Mouse (Mus musculus): ENCODE results near the gene Adarb1. TPM values are rescaled to one million over a fixed set of nuclear protein-coding genes. Genes with fewer than 3 reads are reported as not detected.
A peak's percentile ranks its signal among the peaks of the same experiment; 100 is the strongest.

Adarb1 gene
- polyA plus RNA-seq, 1 experiment, result 6.2 TPM

DNA sequence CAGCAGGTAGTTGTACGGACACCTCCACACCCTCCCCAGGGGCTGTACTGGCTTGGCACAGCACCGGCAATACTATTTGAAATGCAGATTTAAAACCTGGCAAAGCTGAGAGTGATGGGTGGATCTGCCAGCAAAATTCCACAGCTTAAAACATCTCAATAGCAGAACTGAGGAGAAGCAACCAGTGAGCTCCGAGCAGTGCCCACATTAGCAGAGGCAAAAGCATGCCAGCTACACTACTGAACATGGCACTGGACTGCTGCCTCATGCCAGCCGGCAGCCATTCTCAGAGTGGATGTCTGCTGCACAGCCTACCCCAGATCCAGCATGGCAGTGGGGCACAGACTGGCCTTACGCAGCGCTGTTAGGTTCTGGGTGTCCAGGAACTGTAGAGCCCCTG is 93.4 kb downstream of the Adarb1 start:
- no peaks in the 10 kb centered on the region for H3K27me3 ChIP-seq (replicated peaks; ENCODE audit: control insufficient read depth, insufficient read depth, low read length)
- H3K4me3 ChIP-seq (ENCODE audit: insufficient read depth, low read depth, low read length), result no peak overlapping the region
- DNase-seq, result no peak
- 83% methylated on average over 6 of the region's 6 CpGs for WGBS
- TF ChIP-seq CTCF (conservative IDR thresholded peaks at IDR 0.05; ENCODE audit: insufficient read depth, insufficient read length, low read depth, low read length) (no peak), POLR2A (IDR thresholded peaks at IDR 0.05; ENCODE audit: low read depth, low read length) (no peak)
- H3K27ac ChIP-seq (ENCODE audit: insufficient read depth, low read depth, low read length), result no peak overlapping the region
- H3K4me1 ChIP-seq (ENCODE audit: control insufficient read depth, insufficient read depth, low read length), result no peaks in the 10 kb centered on the region
- H3K36me3 ChIP-seq (ENCODE audit: control insufficient read depth, insufficient read depth, low read length), result no peaks in the 10 kb centered on the region

DNA sequence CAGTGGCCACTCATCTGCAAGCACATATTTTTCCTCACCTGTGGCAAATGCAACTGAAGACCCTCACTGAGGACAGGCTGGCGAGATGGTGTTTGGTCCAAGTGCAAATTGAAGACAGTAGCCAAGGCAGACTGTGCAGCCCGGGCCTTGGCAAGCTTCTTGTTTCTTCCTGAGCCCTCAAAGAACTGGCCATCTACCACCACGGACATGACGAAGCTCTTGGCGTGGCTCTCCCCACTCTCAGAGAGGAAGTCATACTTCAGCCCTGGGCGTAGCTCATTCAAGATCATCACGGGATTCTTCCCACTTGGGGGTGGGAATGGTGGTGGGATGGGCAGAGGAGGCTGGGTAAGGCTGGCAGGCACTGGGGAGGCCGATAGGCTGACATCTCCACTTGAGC is 96.5 kb downstream of the Adarb1 start:
- TF ChIP-seq CTCF (conservative IDR thresholded peaks at IDR 0.05; ENCODE audit: insufficient read depth, insufficient read length, low read depth, low read length), result no peak
- TF ChIP-seq POLR2A (IDR thresholded peaks at IDR 0.05; ENCODE audit: low read depth, low read length), result no peak
- Histone ChIP-seq H3K27ac (ENCODE audit: insufficient read depth, low read depth, low read length) (no peak overlapping the region), H3K4me1 (ENCODE audit: control insufficient read depth, insufficient read depth, low read length) (no peaks in the 10 kb centered on the region), H3K36me3 (ENCODE audit: control insufficient read depth, insufficient read depth, low read length) (no peaks in the 10 kb centered on the region), H3K27me3 (replicated peaks; ENCODE audit: control insufficient read depth, insufficient read depth, low read length) (no peaks in the 10 kb centered on the region), H3K4me3 (ENCODE audit: insufficient read depth, low read depth, low read length) (no peak overlapping the region)
- 83% methylated on average over 8 of the region's 8 CpGs for WGBS
- peak; percentile 27 for DNase-seq

- H3K4me1 ChIP-seq (ENCODE audit: control insufficient read depth, insufficient read depth, low read length), result no peaks in the 10 kb centered on the region
- no peak overlapping the region for H3K27ac ChIP-seq (ENCODE audit: insufficient read depth, low read depth, low read length)
- WGBS, result 69% methylated on average over 1 of the region's 1 CpGs
- H3K27me3 ChIP-seq (replicated peaks; ENCODE audit: control insufficient read depth, insufficient read depth, low read length), result no peaks in the 10 kb centered on the region
- no peaks in the 10 kb centered on the region for H3K36me3 ChIP-seq (ENCODE audit: control insufficient read depth, insufficient read depth, low read length)
- no peak overlapping the region for H3K4me3 ChIP-seq (ENCODE audit: insufficient read depth, low read depth, low read length)
- no peak for DNase-seq
- TF ChIP-seq POLR2A (IDR thresholded peaks at IDR 0.05; ENCODE audit: low read depth, low read length) (no peak), CTCF (conservative IDR thresholded peaks at IDR 0.05; ENCODE audit: insufficient read depth, insufficient read length, low read depth, low read length) (no peak)
Observed at GRCm38 (mm10) chr10:77321001-77321400, 97.1 kb downstream of the Adarb1 start.

GRCm38 (mm10) chr10:77315682-77316081 is 102.4 kb downstream of the Adarb1 start:
- whole genome bisulfite sequencing, result 91% methylated on average over 2 of the region's 2 CpGs
- H3K4me1 ChIP-seq (ENCODE audit: control insufficient read depth, insufficient read depth, low read length), result no peaks in the 10 kb centered on the region
- no peaks in the 10 kb centered on the region for H3K36me3 ChIP-seq (ENCODE audit: control insufficient read depth, insufficient read depth, low read length)
- no peaks in the 10 kb centered on the region for H3K27me3 ChIP-seq (replicated peaks; ENCODE audit: control insufficient read depth, insufficient read depth, low read length)
- TF ChIP-seq POLR2A (IDR thresholded peaks at IDR 0.05; ENCODE audit: low read depth, low read length), result no peak
- TF ChIP-seq CTCF (conservative IDR thresholded peaks at IDR 0.05; ENCODE audit: insufficient read depth, insufficient read length, low read depth, low read length), result no peak
- H3K27ac ChIP-seq (ENCODE audit: insufficient read depth, low read depth, low read length), result no peak overlapping the region
- DNase-seq, result no peak
- no peak overlapping the region for H3K4me3 ChIP-seq (ENCODE audit: insufficient read depth, low read depth, low read length)

- DNase-seq, result no peak
- Histone ChIP-seq H3K4me1 (ENCODE audit: control insufficient read depth, insufficient read depth, low read length) (no peaks in the 10 kb centered on the region), H3K27me3 (replicated peaks; ENCODE audit: control insufficient read depth, insufficient read depth, low read length) (no peaks in the 10 kb centered on the region), H3K27ac (ENCODE audit: insufficient read depth, low read depth, low read length) (no peak overlapping the region), H3K36me3 (ENCODE audit: control insufficient read depth, insufficient read depth, low read length) (no peaks in the 10 kb centered on the region), H3K4me3 (ENCODE audit: insufficient read depth, low read depth, low read length) (no peak overlapping the region)
- no peak for TF ChIP-seq POLR2A (IDR thresholded peaks at IDR 0.05; ENCODE audit: low read depth, low read length)
- TF ChIP-seq CTCF (conservative IDR thresholded peaks at IDR 0.05; ENCODE audit: insufficient read depth, insufficient read length, low read depth, low read length), result no peak
- 43% methylated on average over 9 of the region's 9 CpGs for WGBS
Observed at GRCm38 (mm10) chr10:77314711-77315266, 103.3 kb downstream of the Adarb1 start.

DNA sequence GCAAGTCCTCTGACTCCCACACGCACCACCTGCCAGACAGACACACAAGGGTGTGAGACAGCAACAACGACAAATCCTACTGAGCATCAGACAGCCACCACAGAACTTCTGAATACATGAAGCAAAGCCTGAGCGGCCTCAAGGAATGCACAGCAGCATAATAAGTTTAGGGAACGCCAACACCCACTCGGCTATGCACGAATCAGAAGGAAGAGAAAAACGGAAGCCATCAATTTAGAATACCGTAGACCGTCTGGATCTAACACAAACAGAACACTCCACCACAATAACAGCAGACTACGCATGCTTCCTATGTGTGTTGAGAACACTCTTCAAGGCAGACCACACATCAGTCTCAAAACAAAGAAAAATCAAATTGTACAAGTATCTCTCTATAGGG is 109.1 kb downstream of the Adarb1 start:
- no peak overlapping the region for H3K4me3 ChIP-seq (ENCODE audit: insufficient read depth, low read depth, low read length)
- WGBS, result 38% methylated on average over 10 of the region's 10 CpGs
- H3K27me3 ChIP-seq (replicated peaks; ENCODE audit: control insufficient read depth, insufficient read depth, low read length), result no peaks in the 10 kb centered on the region
- H3K36me3 ChIP-seq (ENCODE audit: control insufficient read depth, insufficient read depth, low read length), result no peaks in the 10 kb centered on the region
- TF ChIP-seq CTCF (conservative IDR thresholded peaks at IDR 0.05; ENCODE audit: insufficient read depth, insufficient read length, low read depth, low read length) (no peak), POLR2A (IDR thresholded peaks at IDR 0.05; ENCODE audit: low read depth, low read length) (no peak)
- H3K27ac ChIP-seq (ENCODE audit: insufficient read depth, low read depth, low read length), result no peak overlapping the region
- H3K4me1 ChIP-seq (ENCODE audit: control insufficient read depth, insufficient read depth, low read length), result no peaks in the 10 kb centered on the region
- no peak for DNase-seq

GRCm38 (mm10) chr10:77305766-77306165 is 112.3 kb downstream of the Adarb1 start:
- Histone ChIP-seq H3K4me1 (ENCODE audit: control insufficient read depth, insufficient read depth, low read length) (no peaks in the 10 kb centered on the region), H3K27me3 (replicated peaks; ENCODE audit: control insufficient read depth, insufficient read depth, low read length) (no peaks in the 10 kb centered on the region), H3K4me3 (ENCODE audit: insufficient read depth, low read depth, low read length) (no peak overlapping the region), H3K27ac (ENCODE audit: insufficient read depth, low read depth, low read length) (no peak overlapping the region), H3K36me3 (ENCODE audit: control insufficient read depth, insufficient read depth, low read length) (no peaks in the 10 kb centered on the region)
- TF ChIP-seq POLR2A (IDR thresholded peaks at IDR 0.05; ENCODE audit: low read depth, low read length) (no peak), CTCF (conservative IDR thresholded peaks at IDR 0.05; ENCODE audit: insufficient read depth, insufficient read length, low read depth, low read length) (no peak)
- WGBS, result 84% methylated on average over 8 of the region's 8 CpGs
- no peak for DNase-seq
